19 mouse cellular contexts compared by ENCODE assay signal in genomic region chr11:118754535-118754934, GRCm38 (mm10).
DNase-seq lines count a peak whose midpoint lies in the region; ATAC-seq and TF ChIP-seq lines count a peak whose summit lies in the region.
"Had no signal": no experiment of that assay in that cellular context is flagged by ENCODE, and none has a peak within 500 bp of the region (broad histone marks: within the 10 kb centered on the region; RNA-seq: fewer than 3 reads in every experiment).

No protein-coding gene starts in this region.

- H3K4me2 ChIP-seq in forebrain, embryonic 16.5 days (ENCODE audit: low read length) = no peak overlapping the region
- no peak overlapping the region for H3K4me2 ChIP-seq in midbrain, embryonic 15.5 days
- H3K4me2 ChIP-seq: liver, embryonic 12.5 days; stomach, embryonic 15.5 days had no signal

- ATAC-seq in G1E (ENCODE audit: extremely low read depth, insufficient number of reproducible peaks, low FRiP score, poor library complexity, severe bottlenecking) = no peak
- no peak for ATAC-seq in forebrain, embryonic 16.5 days
- 0 out of 2 replicates have a peak, but pooled peaks have one; percentile 26 for ATAC-seq in midbrain, embryonic 15.5 days (replicated peaks)
- ATAC-seq: CD4-positive, CD25-positive, alpha-beta regulatory T cell, adult 4 months; intestine, embryonic 16.5 days; liver, embryonic 12.5 days had no signal

- no peaks in the 10 kb centered on the region for H3K4me1 ChIP-seq in G1E (ENCODE audit: insufficient read depth, low read depth, low read length)
- H3K4me1 ChIP-seq in forebrain, embryonic 16.5 days (replicated peaks; ENCODE audit: control insufficient read depth, insufficient read depth, low read length) = peaks cover 56% of the 10 kb centered on the region
- H3K4me1 ChIP-seq in midbrain, embryonic 15.5 days = peaks cover 33% of the 10 kb centered on the region
- H3K4me1 ChIP-seq: liver, embryonic 12.5 days; megakaryocyte, embryonic 14.5 days; stomach, embryonic 15.5 days had no signal

- H3K4me3 ChIP-seq in G1E (ENCODE audit: low read depth, low read length) = peak overlapping the region; percentile 16; the same call in 1 of the 2 replicates
- no peak overlapping the region for H3K4me3 ChIP-seq in forebrain, embryonic 16.5 days (replicated peaks; ENCODE audit: low read length)
- no peak overlapping the region for H3K4me3 ChIP-seq in midbrain, embryonic 15.5 days
- H3K4me3 ChIP-seq: limb, embryonic 10.5 days; liver, embryonic 12.5 days; megakaryocyte, embryonic 14.5 days; stomach, embryonic 15.5 days had no signal

- DNase-seq in G1E (ENCODE audit: low spot score) = no peak
- peak; percentile 61 for DNase-seq in brain, adult 2 months (ENCODE audit: low read depth, low spot score)
- no peak for DNase-seq in lung, postnatal 25 days (ENCODE audit: low spot score)
- DNase-seq in right cerebral cortex, postnatal 36 days (ENCODE audit: low spot score in 2 of 2) = no peak
- DNase-seq in testis, postnatal 14 days (ENCODE audit: low spot score) = no peak
- DNase-seq: adrenal gland, postnatal 10 days; cerebellum, adult 9-10 months; heart, adult 11 months; kidney, postnatal 25 days; layer of hippocampus, postnatal 36 days; thymus, postnatal 14 days had no signal

- TF ChIP-seq CTCF in G1E (IDR thresholded peaks at IDR 0.05; ENCODE audit: low read depth, low read length) = no peak

- WGBS in forebrain, embryonic 16.5 days = 59% methylated on average over 4 of the region's 4 CpGs
- WGBS in midbrain, embryonic 15.5 days = 55% methylated on average over 4 of the region's 4 CpGs

- peak overlapping the region; percentile 41; the same call in 1 of the 2 replicates for H3K27ac ChIP-seq in forebrain, embryonic 16.5 days (ENCODE audit: low read length)
- no peak overlapping the region for H3K27ac ChIP-seq in midbrain, embryonic 15.5 days
- H3K27ac ChIP-seq: limb, embryonic 10.5 days; liver, embryonic 12.5 days; stomach, embryonic 15.5 days had no signal

- no peaks in the 10 kb centered on the region; the same call in 1 of the 2 replicates for H3K27me3 ChIP-seq in G1E (ENCODE audit: insufficient read depth, low read length)
- H3K27me3 ChIP-seq in forebrain, embryonic 16.5 days (replicated peaks; ENCODE audit: control insufficient read depth, insufficient read depth, low read length) = no peaks in the 10 kb centered on the region
- H3K27me3 ChIP-seq in midbrain, embryonic 15.5 days (replicated peaks) = no peaks in the 10 kb centered on the region
- H3K27me3 ChIP-seq: liver, embryonic 12.5 days; stomach, embryonic 15.5 days had no signal

- H3K9ac ChIP-seq in forebrain, embryonic 16.5 days (replicated peaks; ENCODE audit: low read depth, low read length) = no peak overlapping the region; the same call in 1 of the 2 replicates
- no peak overlapping the region for H3K9ac ChIP-seq in midbrain, embryonic 15.5 days
- H3K9ac ChIP-seq: liver, embryonic 12.5 days; stomach, embryonic 15.5 days had no signal

- no peaks in the 10 kb centered on the region for H3K36me3 ChIP-seq in G1E (replicated peaks)
- H3K36me3 ChIP-seq in forebrain, embryonic 16.5 days (ENCODE audit: control insufficient read depth, insufficient read depth) = no peaks in the 10 kb centered on the region
- H3K36me3 ChIP-seq in midbrain, embryonic 15.5 days (replicated peaks) = no peaks in the 10 kb centered on the region
- H3K36me3 ChIP-seq: limb, embryonic 10.5 days; liver, embryonic 12.5 days; stomach, embryonic 15.5 days had no signal

- H3K9me3 ChIP-seq in G1E (replicated peaks) = peaks cover 92% of the 10 kb centered on the region
- H3K9me3 ChIP-seq in forebrain, embryonic 16.5 days (ENCODE audit: control insufficient read depth, low read length) = no peaks in the 10 kb centered on the region
- no peaks in the 10 kb centered on the region for H3K9me3 ChIP-seq in midbrain, embryonic 15.5 days
- H3K9me3 ChIP-seq: limb, embryonic 10.5 days; liver, embryonic 12.5 days; megakaryocyte, embryonic 14.5 days; stomach, embryonic 15.5 days had no signal
